Mouse (Mus musculus): ENCODE data around the gene Opcml. TPM values are rescaled to one million over a fixed set of nuclear protein-coding genes. Genes with fewer than 3 reads are reported as not detected.

Opcml gene
- total and polyA plus RNA-seq, 3 experiments, result 0.82 TPM; not detected in 2

GRCm38 (mm10) chr9:28337837-28338236 lies 547.3 kb downstream of the Opcml start:
- no peak for TF ChIP-seq POLR2AphosphoS5 (IDR thresholded peaks at IDR 0.05; ENCODE audit: insufficient replicate concordance, low read depth, low read length)
- TF ChIP-seq GATA2 (IDR thresholded peaks at IDR 0.05; ENCODE audit: borderline replicate concordance, low read depth, low read length), result no peak
- TF ChIP-seq TAL1 (conservative IDR thresholded peaks at IDR 0.05; ENCODE audit: low read depth, low read length), result no peak
- no peak for TF ChIP-seq CTCF (IDR thresholded peaks at IDR 0.05; ENCODE audit: low read depth, low read length)
- no peak for TF ChIP-seq GATA1 (IDR thresholded peaks at IDR 0.05; ENCODE audit: borderline replicate concordance, low read length)

GRCm38 (mm10) chr9:28354978-28355377 lies 564.4 kb downstream of the Opcml start:
- H3K4me1 ChIP-seq (ENCODE audit: insufficient read depth, low read depth, low read length), result no peaks in the 10 kb centered on the region
- no peaks in the 10 kb centered on the region for H3K36me3 ChIP-seq (replicated peaks)
- H3K27me3 ChIP-seq (ENCODE audit: insufficient read depth, low read length), result no peaks in the 10 kb centered on the region
- TF ChIP-seq GATA1 (IDR thresholded peaks at IDR 0.05; ENCODE audit: borderline replicate concordance, low read length) (no peak), TAL1 (conservative IDR thresholded peaks at IDR 0.05; ENCODE audit: low read depth, low read length) (no peak), CTCF (IDR thresholded peaks at IDR 0.05; ENCODE audit: low read depth, low read length) (no peak), POLR2AphosphoS5 (IDR thresholded peaks at IDR 0.05; ENCODE audit: insufficient replicate concordance, low read depth, low read length) (no peak), GATA2 (IDR thresholded peaks at IDR 0.05; ENCODE audit: borderline replicate concordance, low read depth, low read length) (no peak)
- ATAC-seq (ENCODE audit: extremely low read depth, insufficient number of reproducible peaks, low FRiP score, poor library complexity, severe bottlenecking), result no peak
- no peaks in the 10 kb centered on the region for H3K9me3 ChIP-seq (replicated peaks)
- H3K4me3 ChIP-seq (ENCODE audit: low read depth, low read length), result no peak overlapping the region
- no peak for DNase-seq (ENCODE audit: low spot score)

More at GRCm38 (mm10) chr9:28337837-28338236, 547.3 kb downstream of the Opcml start:
- Histone ChIP-seq H3K27me3 (ENCODE audit: insufficient read depth, low read length) (no peaks in the 10 kb centered on the region), H3K9me3 (replicated peaks) (no peaks in the 10 kb centered on the region), H3K36me3 (replicated peaks) (no peaks in the 10 kb centered on the region), H3K4me1 (ENCODE audit: insufficient read depth, low read depth, low read length) (no peaks in the 10 kb centered on the region), H3K4me3 (ENCODE audit: low read depth, low read length) (no peak overlapping the region)
- DNase-seq (ENCODE audit: low spot score), result no peak
- no peak for ATAC-seq (ENCODE audit: extremely low read depth, insufficient number of reproducible peaks, low FRiP score, poor library complexity, severe bottlenecking)

- DNase-seq (ENCODE audit: low spot score), result no peak
- ATAC-seq (ENCODE audit: extremely low read depth, insufficient number of reproducible peaks, low FRiP score, poor library complexity, severe bottlenecking), result no peak
- H3K27me3 ChIP-seq (ENCODE audit: insufficient read depth, low read length), result no peaks in the 10 kb centered on the region
These were observed 567.4 kb downstream of the Opcml start for GRCm38 (mm10) chr9:28357946-28358345.

GRCm38 (mm10) chr9:28360691-28361090 lies 570.1 kb downstream of the Opcml start:
- no peaks in the 10 kb centered on the region for H3K36me3 ChIP-seq (replicated peaks)
- no peak for ATAC-seq (ENCODE audit: extremely low read depth, insufficient number of reproducible peaks, low FRiP score, poor library complexity, severe bottlenecking)
- H3K4me3 ChIP-seq (ENCODE audit: low read depth, low read length), result no peak overlapping the region
- TF ChIP-seq GATA1 (IDR thresholded peaks at IDR 0.05; ENCODE audit: borderline replicate concordance, low read length) (no peak), POLR2AphosphoS5 (IDR thresholded peaks at IDR 0.05; ENCODE audit: insufficient replicate concordance, low read depth, low read length) (no peak), GATA2 (IDR thresholded peaks at IDR 0.05; ENCODE audit: borderline replicate concordance, low read depth, low read length) (no peak), CTCF (IDR thresholded peaks at IDR 0.05; ENCODE audit: low read depth, low read length) (no peak), TAL1 (conservative IDR thresholded peaks at IDR 0.05; ENCODE audit: low read depth, low read length) (no peak)
- no peaks in the 10 kb centered on the region for H3K9me3 ChIP-seq (replicated peaks)
- no peak for DNase-seq (ENCODE audit: low spot score)
- H3K27me3 ChIP-seq (ENCODE audit: insufficient read depth, low read length), result no peaks in the 10 kb centered on the region
- H3K4me1 ChIP-seq (ENCODE audit: insufficient read depth, low read depth, low read length), result no peaks in the 10 kb centered on the region

More at GRCm38 (mm10) chr9:28357946-28358345, 567.4 kb downstream of the Opcml start:
- Histone ChIP-seq H3K4me1 (ENCODE audit: insufficient read depth, low read depth, low read length) (no peaks in the 10 kb centered on the region), H3K36me3 (replicated peaks) (no peaks in the 10 kb centered on the region), H3K4me3 (ENCODE audit: low read depth, low read length) (no peak overlapping the region), H3K9me3 (replicated peaks) (no peaks in the 10 kb centered on the region)
- TF ChIP-seq GATA1 (IDR thresholded peaks at IDR 0.05; ENCODE audit: borderline replicate concordance, low read length), result no peak
- no peak for TF ChIP-seq GATA2 (IDR thresholded peaks at IDR 0.05; ENCODE audit: borderline replicate concordance, low read depth, low read length)
- TF ChIP-seq CTCF (IDR thresholded peaks at IDR 0.05; ENCODE audit: low read depth, low read length), result no peak
- TF ChIP-seq POLR2AphosphoS5 (IDR thresholded peaks at IDR 0.05; ENCODE audit: insufficient replicate concordance, low read depth, low read length), result no peak
- no peak for TF ChIP-seq TAL1 (conservative IDR thresholded peaks at IDR 0.05; ENCODE audit: low read depth, low read length)

GRCm38 (mm10) chr9:28364473-28365159 lies 574.0 kb downstream of the Opcml start:
- no peaks in the 10 kb centered on the region for H3K9me3 ChIP-seq (replicated peaks)
- H3K36me3 ChIP-seq (replicated peaks), result no peaks in the 10 kb centered on the region
- DNase-seq (ENCODE audit: low spot score) (no peak), ATAC-seq (ENCODE audit: extremely low read depth, insufficient number of reproducible peaks, low FRiP score, poor library complexity, severe bottlenecking) (no peak)
- H3K27me3 ChIP-seq (ENCODE audit: insufficient read depth, low read length), result no peaks in the 10 kb centered on the region
- TF ChIP-seq GATA2 (IDR thresholded peaks at IDR 0.05; ENCODE audit: borderline replicate concordance, low read depth, low read length), result no peak
- TF ChIP-seq TAL1 (conservative IDR thresholded peaks at IDR 0.05; ENCODE audit: low read depth, low read length), result no peak
- TF ChIP-seq POLR2AphosphoS5 (IDR thresholded peaks at IDR 0.05; ENCODE audit: insufficient replicate concordance, low read depth, low read length), result no peak
- TF ChIP-seq CTCF (IDR thresholded peaks at IDR 0.05; ENCODE audit: low read depth, low read length), result no peak
- TF ChIP-seq GATA1 (IDR thresholded peaks at IDR 0.05; ENCODE audit: borderline replicate concordance, low read length), result no peak
- no peaks in the 10 kb centered on the region for H3K4me1 ChIP-seq (ENCODE audit: insufficient read depth, low read depth, low read length)
- no peak overlapping the region for H3K4me3 ChIP-seq (ENCODE audit: low read depth, low read length)

GRCm38 (mm10) chr9:28365160-28365473 lies 574.5 kb downstream of the Opcml start:
- no peaks in the 10 kb centered on the region for H3K9me3 ChIP-seq (replicated peaks)
- H3K36me3 ChIP-seq (replicated peaks), result no peaks in the 10 kb centered on the region
- H3K4me1 ChIP-seq (ENCODE audit: insufficient read depth, low read depth, low read length), result no peaks in the 10 kb centered on the region
- no peak for DNase-seq (ENCODE audit: low spot score)
- H3K27me3 ChIP-seq (ENCODE audit: insufficient read depth, low read length), result no peaks in the 10 kb centered on the region
- ATAC-seq (ENCODE audit: extremely low read depth, insufficient number of reproducible peaks, low FRiP score, poor library complexity, severe bottlenecking), result no peak
- TF ChIP-seq CTCF (IDR thresholded peaks at IDR 0.05; ENCODE audit: low read depth, low read length) (no peak), TAL1 (conservative IDR thresholded peaks at IDR 0.05; ENCODE audit: low read depth, low read length) (no peak), GATA1 (IDR thresholded peaks at IDR 0.05; ENCODE audit: borderline replicate concordance, low read length) (no peak), POLR2AphosphoS5 (IDR thresholded peaks at IDR 0.05; ENCODE audit: insufficient replicate concordance, low read depth, low read length) (no peak), GATA2 (IDR thresholded peaks at IDR 0.05; ENCODE audit: borderline replicate concordance, low read depth, low read length) (no peak)
- H3K4me3 ChIP-seq (ENCODE audit: low read depth, low read length), result no peak overlapping the region

Measured in G1E (cell line).